9 mouse cellular contexts compared by ENCODE assay signal in the genomic region with DNA sequence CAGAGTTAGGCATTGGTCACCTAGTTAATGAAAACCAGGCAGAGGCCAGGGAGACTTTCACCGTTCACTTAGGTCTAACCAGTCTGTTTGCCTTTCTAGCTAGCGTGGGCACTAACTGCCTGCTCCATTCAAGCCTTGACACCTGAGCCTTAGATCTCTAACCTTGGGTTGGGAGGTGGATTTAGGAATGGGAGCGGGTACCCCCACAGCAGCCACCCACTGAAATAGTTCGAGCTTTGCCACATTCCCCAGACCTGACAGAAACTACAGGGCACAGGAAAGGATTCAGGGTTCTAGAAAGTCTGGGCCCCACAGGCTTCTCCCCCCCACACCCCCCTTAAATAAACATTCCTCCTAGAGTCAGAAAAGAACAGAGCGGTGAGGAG. TPM values are rescaled to one million over a fixed set of nuclear protein-coding genes. Genes with fewer than 3 reads are reported as not detected.
DNase-seq lines count a peak whose midpoint lies in the region; ATAC-seq and TF ChIP-seq lines count a peak whose summit lies in the region.
"Had no signal": no experiment of that assay in that cellular context is flagged by ENCODE, and none has a peak within 500 bp of the region (broad histone marks: within the 10 kb centered on the region; RNA-seq: fewer than 3 reads in every experiment).

No protein-coding gene starts in this region.

- TF ChIP-seq POLR2A in myocyte (IDR thresholded peaks at IDR 0.05; ENCODE audit: insufficient read length, low read depth) = no peak

- H3K27me3 ChIP-seq in heart, embryonic 12.5 days (replicated peaks) = no peaks in the 10 kb centered on the region
- peaks cover 52% of the 10 kb centered on the region for H3K27me3 ChIP-seq in forebrain, embryonic 14.5 days (replicated peaks; ENCODE audit: control insufficient read depth, insufficient read depth, low read length)
- H3K27me3 ChIP-seq in myocyte (ENCODE audit: control insufficient read depth, insufficient read depth, insufficient read length) = peaks cover 5% of the 10 kb centered on the region

- peak overlapping the region; percentile 92 for H3K4me2 ChIP-seq in heart, embryonic 12.5 days
- peak overlapping the region; percentile 95 for H3K4me2 ChIP-seq in forebrain, embryonic 14.5 days (ENCODE audit: low read length)
- peak overlapping the region; percentile 61 for H3K4me2 ChIP-seq in myocyte (ENCODE audit: low read depth)

- H3ac ChIP-seq in myocyte (ENCODE audit: control insufficient read depth, insufficient read length) = no peak overlapping the region

- peaks cover 9% of the 10 kb centered on the region for H3K79me2 ChIP-seq in myocyte (ENCODE audit: control insufficient read depth, insufficient read depth)

- DNase-seq in heart, postnatal 4 days = no peak
- DNase-seq in forebrain, embryonic 14.5 days (ENCODE audit: low spot score) = no peak
- peak; percentile 60 for DNase-seq in kidney, postnatal 14 days
- DNase-seq in ovary, postnatal 10 days (ENCODE audit: low spot score) = no peak
- no peak for DNase-seq in urinary bladder, adult 18-20 months (ENCODE audit: low spot score in 2 of 2)
- no peak for DNase-seq in layer of hippocampus, postnatal 14 days (ENCODE audit: low spot score in 2 of 2)
- DNase-seq: right cerebral cortex, postnatal 25 days had no signal

- no peaks in the 10 kb centered on the region for H3K9me3 ChIP-seq in heart, embryonic 12.5 days (replicated peaks)
- no peaks in the 10 kb centered on the region for H3K9me3 ChIP-seq in forebrain, embryonic 14.5 days (replicated peaks; ENCODE audit: control insufficient read depth, low read length)

- peak overlapping the region; percentile 74 for H3K4me3 ChIP-seq in heart, embryonic 12.5 days
- 0 out of 2 replicates have a peak overlapping the region, but pooled peaks have one; percentile 56 for H3K4me3 ChIP-seq in forebrain, embryonic 14.5 days (ENCODE audit: low read depth, low read length)
- H3K4me3 ChIP-seq in myocyte = peak overlapping the region; percentile 57

- H3K9ac ChIP-seq in heart, embryonic 12.5 days = 0 out of 2 replicates have a peak overlapping the region, but pooled peaks have one; percentile 88
- H3K9ac ChIP-seq in forebrain, embryonic 14.5 days (ENCODE audit: low read length) = no peak overlapping the region

- no peak for ATAC-seq in heart, embryonic 12.5 days (ENCODE audit: insufficient number of reproducible peaks, low FRiP score)
- ATAC-seq in forebrain, embryonic 14.5 days = no peak

- WGBS in heart, embryonic 12.5 days = 37% methylated on average over 5 of the region's 5 CpGs
- WGBS in forebrain, embryonic 14.5 days = 17% methylated on average over 5 of the region's 5 CpGs

- no peaks in the 10 kb centered on the region for H3K36me3 ChIP-seq in heart, embryonic 12.5 days
- no peaks in the 10 kb centered on the region for H3K36me3 ChIP-seq in forebrain, embryonic 14.5 days (ENCODE audit: control insufficient read depth, insufficient read depth, low read length)
- no peaks in the 10 kb centered on the region for H3K36me3 ChIP-seq in myocyte (ENCODE audit: control insufficient read depth, insufficient read depth)

- peaks cover 19% of the 10 kb centered on the region for H3K4me1 ChIP-seq in heart, embryonic 12.5 days (replicated peaks)
- H3K4me1 ChIP-seq in forebrain, embryonic 14.5 days (ENCODE audit: control insufficient read depth, insufficient read depth, low read length) = peaks cover 14% of the 10 kb centered on the region

- H3K27ac ChIP-seq in heart, embryonic 12.5 days (ENCODE audit: poor library complexity, severe bottlenecking) = no peak overlapping the region
- H3K27ac ChIP-seq in forebrain, embryonic 14.5 days (ENCODE audit: low read depth, low read length) = no peak overlapping the region

TF ChIP-seq in myocyte, 11 proteins besides CTCF, POLR2A, EP300 and RAD21:
- TF ChIP-seq USF1 (IDR thresholded peaks at IDR 0.05; ENCODE audit: low read depth) = no peak
- no peak for TF ChIP-seq E2F4 (IDR thresholded peaks at IDR 0.05; ENCODE audit: insufficient read depth)
- no peak for TF ChIP-seq TCF12 (IDR thresholded peaks at IDR 0.05; ENCODE audit: insufficient read depth, poor library complexity, severe bottlenecking)
- no peak for TF ChIP-seq REST (IDR thresholded peaks at IDR 0.05; ENCODE audit: insufficient read depth, insufficient read length)
- no peak for TF ChIP-seq CEBPB (IDR thresholded peaks at IDR 0.05; ENCODE audit: insufficient read depth, poor library complexity, severe bottlenecking)
- no peak for TF ChIP-seq POLR2AphosphoS2 (IDR thresholded peaks at IDR 0.05; ENCODE audit: insufficient read length, low read depth)
- no peak for TF ChIP-seq MYOD1 (IDR thresholded peaks at IDR 0.05; ENCODE audit: control insufficient read depth in 1 of 3, insufficient read length in 2 of 3, low read depth in 2 of 3)
- no peak for TF ChIP-seq TCF3 (IDR thresholded peaks at IDR 0.05; ENCODE audit: insufficient read length, low read depth)
- TF ChIP-seq MAX (IDR thresholded peaks at IDR 0.05; ENCODE audit: low read depth) = no peak
- no peak for TF ChIP-seq MYOG (IDR thresholded peaks at IDR 0.05; ENCODE audit: control insufficient read depth in 1 of 3, insufficient read depth in 1 of 3, insufficient read length in 2 of 3, low read depth in 2 of 3)
- TF ChIP-seq SRF (IDR thresholded peaks at IDR 0.05; ENCODE audit: control insufficient read depth, insufficient read length, low read depth) = no peak

RNA-seq across cellular contexts. Expression of gene Gprc5c, which starts 0.9 kb away (rescaled TPM):
- polyA plus RNA-seq in heart, embryonic 12.5 days (2016; fragmentation: Nextera tagmentation; extraction: Ambion mirVana) = 26.6 and 26.7 TPM in 2 replicates
- 10 to 100 TPM; 11.9 to 12.1 TPM for total RNA-seq in heart, postnatal 4 days (2021)
- 4.4 and 5.4 TPM in 2 replicates for polyA plus RNA-seq in forebrain, embryonic 14.5 days (2014; fragmentation: Nextera tagmentation; extraction: Ambion mirVana)
- polyA plus RNA-seq in myocyte (2012; fragmentation: generic; extraction: Trizol) = 172 TPM
- total RNA-seq in layer of hippocampus, postnatal 14 days (2021) = 1 to 10 TPM; 4.7 to 6.0 TPM

RNA-seq across cellular contexts. Expression of gene Cd300a, which starts 39.8 kb away (rescaled TPM):
- 0.40 and 0.41 TPM in 2 replicates for polyA plus RNA-seq in heart, embryonic 12.5 days (2016; fragmentation: Nextera tagmentation; extraction: Ambion mirVana)
- total RNA-seq in heart, postnatal 4 days (2021) = under 1 TPM; 0.79 to 0.83 TPM
- polyA plus RNA-seq in forebrain, embryonic 14.5 days (2014; fragmentation: Nextera tagmentation; extraction: Ambion mirVana) = 0.73 and 1.0 TPM in 2 replicates
- polyA plus RNA-seq in myocyte (2012; fragmentation: generic; extraction: Trizol) = 0.40 TPM
- total RNA-seq in layer of hippocampus, postnatal 14 days (2021) = 1 to 10 TPM in 1 of 2 experiments, under 1 TPM in 1; 0.19 to 1.1 TPM

RNA-seq across cellular contexts. Expression of gene Gpr142, which starts 51.3 kb away (rescaled TPM):
- polyA plus RNA-seq in heart, embryonic 12.5 days (2016; fragmentation: Nextera tagmentation; extraction: Ambion mirVana) = not detected in 2 replicates
- not detected for total RNA-seq in heart, postnatal 4 days (2021)
- polyA plus RNA-seq in forebrain, embryonic 14.5 days (2014; fragmentation: Nextera tagmentation; extraction: Ambion mirVana) = not detected in 2 replicates
- polyA plus RNA-seq in myocyte (2012; fragmentation: generic; extraction: Trizol) = 0.07 TPM
- not detected for total RNA-seq in layer of hippocampus, postnatal 14 days (2021)

RNA-seq across cellular contexts. Expression of gene Btbd17, which starts 54.3 kb away (rescaled TPM):
- polyA plus RNA-seq in heart, embryonic 12.5 days (2016; fragmentation: Nextera tagmentation; extraction: Ambion mirVana) = 0.18 TPM in 1 of 2 replicates, not detected in the other
- total RNA-seq in heart, postnatal 4 days (2021) = under 1 TPM; 0.17 to 0.25 TPM
- 22.1 and 24.7 TPM in 2 replicates for polyA plus RNA-seq in forebrain, embryonic 14.5 days (2014; fragmentation: Nextera tagmentation; extraction: Ambion mirVana)
- 34.0 TPM for polyA plus RNA-seq in myocyte (2012; fragmentation: generic; extraction: Trizol)
- total RNA-seq in layer of hippocampus, postnatal 14 days (2021) = 10 to 100 TPM; 31.5 to 34.9 TPM
